In the genomic region with DNA sequence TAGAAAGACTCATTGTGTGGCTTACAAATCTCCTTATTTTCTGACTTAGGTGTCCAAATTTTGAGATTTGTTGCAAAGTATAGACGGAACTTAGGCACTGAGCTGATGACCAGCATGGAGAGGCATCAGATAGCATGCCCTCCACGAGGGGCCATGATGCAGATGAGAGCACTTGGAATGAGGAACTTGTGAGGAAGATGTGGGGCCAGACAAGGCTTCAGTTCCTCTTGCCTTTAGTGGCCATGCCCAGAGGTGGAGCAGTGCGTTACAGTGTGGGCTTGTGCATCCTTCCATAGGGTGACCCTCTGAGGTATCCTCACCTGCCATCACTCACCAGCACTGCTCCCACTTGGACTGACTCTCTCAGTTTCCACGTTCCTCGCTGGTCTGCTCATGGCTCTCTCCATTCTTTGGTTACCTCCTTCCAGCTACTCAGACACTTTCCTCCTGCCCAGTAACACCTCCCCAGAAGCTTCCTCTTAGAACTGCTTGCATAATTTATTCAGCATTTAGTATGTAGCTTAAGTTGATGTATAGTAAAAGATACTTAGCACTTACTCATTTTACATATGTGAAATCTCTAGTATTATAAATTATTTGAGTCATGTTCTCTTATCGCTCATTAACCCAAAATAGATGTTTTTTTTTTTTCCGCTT, we compare ENCODE assay signal across 13 mouse cellular contexts. TPM values are rescaled to one million over a fixed set of nuclear protein-coding genes. Genes with fewer than 3 reads are reported as not detected.
DNase-seq lines count a peak whose midpoint lies in the region; ATAC-seq and TF ChIP-seq lines count a peak whose summit lies in the region.
"Had no signal": no experiment of that assay in that cellular context is flagged by ENCODE, and none has a peak within 500 bp of the region (broad histone marks: within the 10 kb centered on the region; RNA-seq: fewer than 3 reads in every experiment).

No protein-coding gene starts in this region.

- H3K9ac ChIP-seq in CH12.LX (ENCODE audit: insufficient read depth, low read depth) = no peak overlapping the region
- no peak overlapping the region for H3K9ac ChIP-seq in intestine, embryonic 15.5 days
- H3K9ac ChIP-seq: forebrain, embryonic 13.5 days; midbrain, embryonic 15.5 days had no signal

- DNase-seq in 416B (ENCODE audit: low read depth) (peak; percentile 39), CH12.LX (ENCODE audit: extremely low read depth) (peak; percentile 76)
- peak; percentile 28 to 39 for DNase-seq in spleen, adult 2 months (ENCODE audit: low read depth in 1 of 2, low spot score in 2 of 2)
- DNase-seq in left cerebral cortex, adult 8-10 months (ENCODE audit: low spot score in 2 of 2) = no peak
- no peak for DNase-seq in cerebellum, postnatal 14 days
- DNase-seq: cerebellum, adult 9-10 months; embryo, embryonic 11 days; heart, postnatal 10 days; layer of hippocampus, postnatal 36 days had no signal

- H3K36me3 ChIP-seq in CH12.LX (replicated peaks in 1 of 2; ENCODE audit: control insufficient read depth in 1 of 2, insufficient read depth in 1 of 2, low read length in 1 of 2) (peaks cover 0 to 36% of the 10 kb centered on the region in 2 experiments), macrophage (ENCODE audit: inconsistent target) (no peaks in the 10 kb centered on the region)
- peaks cover 2% of the 10 kb centered on the region; the same call in 1 of the 2 replicates for H3K36me3 ChIP-seq in spleen, adult 2 months (ENCODE audit: control insufficient read depth, insufficient read depth, low read length)
- no peaks in the 10 kb centered on the region for H3K36me3 ChIP-seq in intestine, embryonic 15.5 days
- H3K36me3 ChIP-seq: midbrain, embryonic 15.5 days had no signal

- in situ Hi-C loops in CH12.LX (cut with MboI; ENCODE audit: low pct_ligation_motif_present, low pct_unique_long_range_greater_than_20kb, low sequenced_read_pairs) = no loop called here

- WGBS in macrophage (ENCODE audit: missing documents) = 18% methylated on average over 4 of the region's 7 CpGs
- WGBS in spleen, adult 2 months = 57% methylated on average over 7 of the region's 7 CpGs
- WGBS in intestine, embryonic 15.5 days = 82% methylated on average over 7 of the region's 7 CpGs

- H3K4me1 ChIP-seq in CH12.LX (ENCODE audit: control insufficient read depth in 1 of 2, insufficient read depth in 2 of 2) = peaks cover 18 to 81% of the 10 kb centered on the region in 2 experiments
- H3K4me1 ChIP-seq in spleen, adult 2 months (ENCODE audit: control insufficient read depth, insufficient read depth, insufficient read length) = peaks cover 4% of the 10 kb centered on the region; the same call in 1 of the 2 replicates
- no peaks in the 10 kb centered on the region for H3K4me1 ChIP-seq in intestine, embryonic 15.5 days (replicated peaks)
- H3K4me1 ChIP-seq: forebrain, embryonic 13.5 days; midbrain, embryonic 15.5 days had no signal

- no peaks in the 10 kb centered on the region for H3K9me3 ChIP-seq in CH12.LX (replicated peaks; ENCODE audit: low read length)
- H3K9me3 ChIP-seq in intestine, embryonic 15.5 days = no peaks in the 10 kb centered on the region
- H3K9me3 ChIP-seq: forebrain, embryonic 13.5 days; midbrain, embryonic 15.5 days had no signal

- H3K27ac ChIP-seq in CH12.LX (ENCODE audit: insufficient read depth, low read depth) (peak overlapping the region; percentile 12; the same call in 1 of the 2 replicates), macrophage (peak overlapping the region; percentile 0; the same call in 1 of the 2 replicates)
- peak overlapping the region; percentile 51 for H3K27ac ChIP-seq in spleen, adult 2 months (ENCODE audit: insufficient read depth, low read length)
- H3K27ac ChIP-seq in intestine, embryonic 15.5 days = no peak overlapping the region
- H3K27ac ChIP-seq: forebrain, embryonic 13.5 days; midbrain, embryonic 15.5 days had no signal

- no peak for ATAC-seq in intestine, embryonic 15.5 days
- ATAC-seq: forebrain, embryonic 13.5 days; midbrain, embryonic 15.5 days had no signal

- TF ChIP-seq RAD21 in CH12.LX (IDR thresholded peaks at IDR 0.05; ENCODE audit: low read depth, low read length) = no peak

- no peaks in the 10 kb centered on the region; the same call in 1 of the 2 replicates for H3K79me2 ChIP-seq in CH12.LX (replicated peaks; ENCODE audit: control insufficient read depth, extremely low read depth, insufficient read depth, poor library complexity, severe bottlenecking)
- H3K79me2 ChIP-seq in macrophage (ENCODE audit: inconsistent target) = peaks cover 13% of the 10 kb centered on the region; the same call in 1 of the 2 replicates

- H3K4me3 ChIP-seq in CH12.LX (replicated peaks in 1 of 3; ENCODE audit: low read depth in 2 of 3, low read length in 2 of 3, poor library complexity in 1 of 3) (peak overlapping the region in 1 of 3 experiments; percentile 12), macrophage (ENCODE audit: inconsistent target) (no peak overlapping the region)
- H3K4me3 ChIP-seq in spleen, adult 2 months (ENCODE audit: extremely low read depth, insufficient read depth, insufficient read length) = no peak overlapping the region
- H3K4me3 ChIP-seq in intestine, embryonic 15.5 days (replicated peaks) = no peak overlapping the region
- H3K4me3 ChIP-seq: forebrain, embryonic 13.5 days; midbrain, embryonic 15.5 days had no signal

- dilution Hi-C loops in CH12.LX (cut with MboI; ENCODE audit: extremely low pct_ligation_motif_present, extremely low pct_unique_long_range_greater_than_20kb, low sequenced_read_pairs) = no loop called here

- peak; percentile 39; the same call in 1 of the 2 replicates for TF ChIP-seq POLR2A in CH12.LX (IDR thresholded peaks at IDR 0.05; ENCODE audit: low read depth, low read length)
- TF ChIP-seq POLR2A in spleen, adult 2 months (IDR thresholded peaks at IDR 0.05; ENCODE audit: low read depth, low read length) = no peak

- TF ChIP-seq EP300 in CH12.LX (IDR thresholded peaks at IDR 0.05; ENCODE audit: low read length) = peak; percentile 61

- H3K4me2 ChIP-seq in CH12.LX (ENCODE audit: insufficient read depth, low read depth, poor library complexity, severe bottlenecking) = no peak overlapping the region
- no peak overlapping the region for H3K4me2 ChIP-seq in intestine, embryonic 15.5 days (replicated peaks)
- H3K4me2 ChIP-seq: forebrain, embryonic 13.5 days; midbrain, embryonic 15.5 days had no signal

- no peak for TF ChIP-seq CTCF in CH12.LX (conservative IDR thresholded peaks at IDR 0.05 in 1 of 2, IDR thresholded peaks at IDR 0.05 in 1 of 2; ENCODE audit: low read depth in 2 of 2, low read length in 2 of 2)
- TF ChIP-seq CTCF in spleen, adult 2 months (IDR thresholded peaks at IDR 0.05; ENCODE audit: extremely low read depth, insufficient read depth, insufficient read length, insufficient replicate concordance) = no peak

- H3K27me3 ChIP-seq in CH12.LX (replicated peaks) = no peaks in the 10 kb centered on the region
- H3K27me3 ChIP-seq in spleen, adult 2 months (ENCODE audit: control insufficient read depth, insufficient read depth, low read length) = no peaks in the 10 kb centered on the region
- no peaks in the 10 kb centered on the region for H3K27me3 ChIP-seq in intestine, embryonic 15.5 days (replicated peaks)
- H3K27me3 ChIP-seq: forebrain, embryonic 13.5 days; midbrain, embryonic 15.5 days had no signal

TF ChIP-seq in CH12.LX, 34 proteins besides CTCF, POLR2A, EP300 and RAD21 (continues in another document):
- TF ChIP-seq NRF1 (IDR thresholded peaks at IDR 0.05; ENCODE audit: low read depth, low read length) (no peak), GABPA (IDR thresholded peaks at IDR 0.05; ENCODE audit: insufficient replicate concordance, low read depth, low read length) (no peak), UBTF (IDR thresholded peaks at IDR 0.05; ENCODE audit: low read depth, low read length) (no peak), ZMIZ1 (IDR thresholded peaks at IDR 0.05; ENCODE audit: low read depth, low read length) (no peak), ETS1 (conservative IDR thresholded peaks at IDR 0.05; ENCODE audit: low read depth, low read length) (peak; percentile 34; the same call in 1 of the 2 replicates), TBP (conservative IDR thresholded peaks at IDR 0.05; ENCODE audit: low read depth, low read length) (no peak), MAX (IDR thresholded peaks at IDR 0.05; ENCODE audit: low read length) (peak; percentile 74), MAZ (IDR thresholded peaks at IDR 0.05; ENCODE audit: low read depth, low read length) (0 out of 2 replicates have a peak, but pooled peaks have one; percentile 32), JUN (IDR thresholded peaks at IDR 0.05; ENCODE audit: insufficient read depth, low read depth, low read length) (no peak), MXI1 (IDR thresholded peaks at IDR 0.05; ENCODE audit: low read depth, low read length) (no peak), KAT2A (IDR thresholded peaks at IDR 0.05; ENCODE audit: insufficient replicate concordance, low read length) (no peak), E2F4 (IDR thresholded peaks at IDR 0.05; ENCODE audit: insufficient replicate concordance, low read depth, low read length) (no peak), BHLHE40 (IDR thresholded peaks at IDR 0.05; ENCODE audit: low read depth, low read length) (no peak), NELFE (IDR thresholded peaks at IDR 0.05; ENCODE audit: low read depth, low read length) (no peak), ELF1 (IDR thresholded peaks at IDR 0.05; ENCODE audit: low read depth, low read length) (peak; percentile 42; the same call in 1 of the 2 replicates), JUND (conservative IDR thresholded peaks at IDR 0.05; ENCODE audit: low read depth, low read length) (no peak), POLR2AphosphoS2 (IDR thresholded peaks at IDR 0.05; ENCODE audit: low read depth, low read length) (no peak), IRF4 (IDR thresholded peaks at IDR 0.05; ENCODE audit: low read depth, low read length) (peak; percentile 83), MAFK (IDR thresholded peaks at IDR 0.05; ENCODE audit: insufficient replicate concordance, low read length) (no peak), RCOR1 (conservative IDR thresholded peaks at IDR 0.05; ENCODE audit: low read depth, low read length) (no peak), SIN3A (IDR thresholded peaks at IDR 0.05; ENCODE audit: low read length) (no peak), MYC (IDR thresholded peaks at IDR 0.05; ENCODE audit: low read depth, low read length) (peak; percentile 90)

RNA-seq across cellular contexts. Expression of gene Ric8b, which starts 18.3 kb away (rescaled TPM):
- total RNA-seq in CH12.LX (2012; rRNA removed) (4.8 and 5.7 TPM in 2 replicates), CH12.LX (2014; rRNA removed) (6.3 and 6.6 TPM in 2 replicates)
- polyA plus RNA-seq in CH12.LX (2012; ENCODE audit: insufficient read length, low read depth) (6.8 and 9.4 TPM in 2 replicates), macrophage (2018) (6.9 to 8.5 TPM (median 7.7 TPM) in 3 replicates)
- 10 to 100 TPM; 15.0 to 65.1 (median 41.0) TPM for total RNA-seq in macrophage (2018; cell fraction: chromatin; rRNA removed)
- 1 to 10 TPM; 2.8 to 9.1 (median 6.6) TPM for total RNA-seq in macrophage (2018; cell fraction: cytosol; rRNA removed)
- total RNA-seq in macrophage (2018; cell fraction: nucleus; rRNA removed) = 10 to 100 TPM; 10.2 to 48.9 (median 25.5) TPM
- 4.9 and 5.5 TPM in 2 replicates for polyA plus RNA-seq in spleen, adult 2 months (2012; rRNA removed)
- total RNA-seq in left cerebral cortex, adult 8-10 months (2022) = 10 to 100 TPM; 62.5 to 68.6 (median 66.8) TPM
- polyA plus RNA-seq in intestine, embryonic 15.5 days (2015; fragmentation: Nextera tagmentation; extraction: Ambion mirVana) = 17.2 and 18.0 TPM in 2 replicates

Comparison
In these comparisons a context has a peak if more than half of its experiments do, and no peak if none do; other contexts are left out.
1. DNase-seq: peak in 416B (single experiment), CH12.LX (single experiment) and spleen, adult 2 months (2 of 2); none in left cerebral cortex, adult 8-10 months (0 of 2) and cerebellum, postnatal 14 days (0 of 2).